Mouse (Mus musculus) kidney, embryonic 15.5 days (tissue): Measurements from ENCODE around the gene Kmo. TPM values are rescaled to one million over a fixed set of nuclear protein-coding genes. Genes with fewer than 3 reads are reported as not detected.

Source experiments
- ATAC-seq: fragments of 200-750 bp; cut with Nextera tagmentation; replicated peaks from 2 replicates; pipeline ENCODE4 v1.8.0; 2017; ENCODE audit warnings: moderate TSS enrichment; ENCODE audit not compliant: low FRiP score
- H3K27ac ChIP-seq: fragments of 300-500 bp; sonication (generic); 2 replicates; pipeline ENCODE4 v1.5.1; 2015; ENCODE audit warnings: mild to moderate bottlenecking, inconsistent platforms
- H3K27me3 ChIP-seq: fragments of 300-500 bp; sonication (generic); 2 replicates; pipeline ENCODE4 v1.6.1; 2015; ENCODE audit warnings: inconsistent platforms
- H3K36me3 ChIP-seq: fragments of 300-500 bp; sonication (generic); 2 replicates; pipeline ENCODE4 v1.6.1; 2015; ENCODE audit warnings: inconsistent platforms
- H3K4me1 ChIP-seq: fragments of 300-500 bp; sonication (generic); 2 replicates; pipeline ENCODE4 v1.6.1; 2015; ENCODE audit warnings: inconsistent platforms
- H3K4me2 ChIP-seq: fragments of 300-500 bp; sonication (generic); 2 replicates; pipeline ENCODE4 v1.6.1; 2015; ENCODE audit warnings: moderate library complexity, mild to moderate bottlenecking, inconsistent platforms
- H3K4me3 ChIP-seq: fragments of 300-500 bp; sonication (generic); replicated peaks from 2 replicates; pipeline ENCODE4 v1.5.1; 2015; ENCODE audit warnings: mild to moderate bottlenecking, inconsistent platforms
- H3K9ac ChIP-seq: fragments of 300-500 bp; sonication (generic); 2 replicates; pipeline ENCODE4 v1.6.1; 2015; ENCODE audit warnings: mild to moderate bottlenecking, inconsistent platforms
- H3K9me3 ChIP-seq: fragments of 300-500 bp; sonication (generic); replicated peaks from 2 replicates; pipeline ENCODE4 v1.6.1; 2016; ENCODE audit warnings: inconsistent platforms
- WGBS: fragments of 180-500 bp; shearing (Covaris S2); methylation state at CpG from one replicate; pipeline ENCODE4 v1.1.7; 2015; ENCODE audit warnings: mixed read lengths; 5-methylcytosine and 5-hydroxymethylcytosine counted together
- polyA plus RNA-seq: library from polyadenylated mRNA; unstranded; fragments of >200 nt; fragmentation: Nextera tagmentation; extraction: Ambion mirVana; gene quantifications from 2 replicates; pipeline ENCODE4 v1.2.1, GENCODE M21; 2015

The Kmo gene
- 0.25 and 0.37 TPM in 2 replicates for polyA plus RNA-seq

GRCm38 (mm10) chr1:175619814-175620431 is at the start of gene Kmo:
Gene Kmo (plus strand): TSS chr1:175620381.
- ATAC-seq: no peak
- WGBS: 88% methylated on average over 13 of the region's 13 CpGs
- Histone ChIP-seq H3K4me1 (peaks cover 16% of the 10 kb centered on the region), H3K27ac (no peak within 1 kb of the TSS), H3K4me2 (no peak within 1 kb of the TSS), H3K36me3 (peaks cover 53% of the 10 kb centered on the region), H3K4me3 (no peak within 1 kb of the TSS), H3K9ac (no peak within 1 kb of the TSS), H3K9me3 (no peaks in the 10 kb centered on the region), H3K27me3 (no peaks in the 10 kb centered on the region)

GRCm38 (mm10) chr1:175574129-175574528 is 46.1 kb upstream of the Kmo start:
- H3K4me3 ChIP-seq: no peak overlapping the region
- H3K27me3 ChIP-seq: no peaks in the 10 kb centered on the region
- WGBS: 83% methylated on average over 2 of the region's 2 CpGs
- no peak overlapping the region for H3K4me2 ChIP-seq
- ATAC-seq: no peak
- H3K9me3 ChIP-seq: no peaks in the 10 kb centered on the region
- no peak overlapping the region for H3K27ac ChIP-seq
- H3K9ac ChIP-seq: no peak overlapping the region
- no peaks in the 10 kb centered on the region for H3K36me3 ChIP-seq
- no peaks in the 10 kb centered on the region for H3K4me1 ChIP-seq

GRCm38 (mm10) chr1:175578425-175579096 is 41.6 kb upstream of the Kmo start:
- no peaks in the 10 kb centered on the region for H3K4me1 ChIP-seq
- H3K36me3 ChIP-seq: no peaks in the 10 kb centered on the region
- no peak overlapping the region for H3K9ac ChIP-seq
- WGBS: 72% methylated on average over 2 of the region's 2 CpGs
- no peaks in the 10 kb centered on the region for H3K9me3 ChIP-seq
- H3K27me3 ChIP-seq: no peaks in the 10 kb centered on the region
- no peak for ATAC-seq
- H3K4me3 ChIP-seq: no peak overlapping the region
- H3K27ac ChIP-seq: no peak overlapping the region
- H3K4me2 ChIP-seq: no peak overlapping the region

GRCm38 (mm10) chr1:175579598-175580235 is 40.5 kb upstream of the Kmo start:
- Histone ChIP-seq H3K4me3 (no peak overlapping the region), H3K9ac (no peak overlapping the region), H3K4me1 (no peaks in the 10 kb centered on the region), H3K36me3 (no peaks in the 10 kb centered on the region), H3K27ac (no peak overlapping the region), H3K4me2 (no peak overlapping the region), H3K27me3 (no peaks in the 10 kb centered on the region), H3K9me3 (no peaks in the 10 kb centered on the region)
- ATAC-seq: no peak
- WGBS: 86% methylated on average over 9 of the region's 9 CpGs

- 92% methylated on average over 7 of the region's 7 CpGs for WGBS
- H3K4me1 ChIP-seq: no peaks in the 10 kb centered on the region
- ATAC-seq: no peak
- no peaks in the 10 kb centered on the region for H3K27me3 ChIP-seq
- no peak overlapping the region for H3K27ac ChIP-seq
- no peaks in the 10 kb centered on the region for H3K36me3 ChIP-seq
- H3K9ac ChIP-seq: no peak overlapping the region
- H3K4me3 ChIP-seq: no peak overlapping the region
- no peaks in the 10 kb centered on the region for H3K9me3 ChIP-seq
- H3K4me2 ChIP-seq: no peak overlapping the region
Observed at GRCm38 (mm10) chr1:175580346-175580745, 39.8 kb upstream of the Kmo start.

GRCm38 (mm10) chr1:175582799-175583198 is 37.4 kb upstream of the Kmo start:
- no peak for ATAC-seq
- WGBS: 81% methylated on average over 4 of the region's 4 CpGs
- H3K27ac ChIP-seq: no peak overlapping the region
- no peak overlapping the region for H3K9ac ChIP-seq
- H3K4me3 ChIP-seq: no peak overlapping the region
- H3K4me2 ChIP-seq: no peak overlapping the region
- no peaks in the 10 kb centered on the region for H3K36me3 ChIP-seq
- no peaks in the 10 kb centered on the region for H3K27me3 ChIP-seq
- no peaks in the 10 kb centered on the region for H3K9me3 ChIP-seq
- no peaks in the 10 kb centered on the region for H3K4me1 ChIP-seq

GRCm38 (mm10) chr1:175585267-175585666 is 34.9 kb upstream of the Kmo start:
- Histone ChIP-seq H3K4me3 (no peak overlapping the region), H3K27ac (no peak overlapping the region), H3K4me2 (no peak overlapping the region), H3K36me3 (no peaks in the 10 kb centered on the region), H3K27me3 (no peaks in the 10 kb centered on the region), H3K9ac (no peak overlapping the region), H3K4me1 (no peaks in the 10 kb centered on the region), H3K9me3 (no peaks in the 10 kb centered on the region)
- ATAC-seq: no peak
- WGBS: 84% methylated on average over 2 of the region's 2 CpGs

- no peak overlapping the region for H3K4me2 ChIP-seq
- ATAC-seq: no peak
- H3K27me3 ChIP-seq: no peaks in the 10 kb centered on the region
- no peaks in the 10 kb centered on the region for H3K9me3 ChIP-seq
- H3K4me1 ChIP-seq: no peaks in the 10 kb centered on the region
- no peak overlapping the region for H3K27ac ChIP-seq
- 63% methylated on average over 5 of the region's 5 CpGs for WGBS
- H3K9ac ChIP-seq: no peak overlapping the region
- H3K36me3 ChIP-seq: no peaks in the 10 kb centered on the region
- H3K4me3 ChIP-seq: no peak overlapping the region
Observed at GRCm38 (mm10) chr1:175586656-175587055, 33.5 kb upstream of the Kmo start.

- Histone ChIP-seq H3K9ac (no peak overlapping the region), H3K27me3 (no peaks in the 10 kb centered on the region), H3K4me1 (no peaks in the 10 kb centered on the region), H3K4me2 (no peak overlapping the region), H3K36me3 (no peaks in the 10 kb centered on the region), H3K27ac (no peak overlapping the region), H3K4me3 (no peak overlapping the region), H3K9me3 (no peaks in the 10 kb centered on the region)
- no peak for ATAC-seq
- 91% methylated on average over 1 of the region's 1 CpGs for WGBS
Observed at GRCm38 (mm10) chr1:175592832-175593231, 27.3 kb upstream of the Kmo start.

- Histone ChIP-seq H3K27ac (no peak overlapping the region), H3K4me2 (no peak overlapping the region), H3K36me3 (peaks cover 61% of the 10 kb centered on the region), H3K9ac (no peak overlapping the region), H3K9me3 (no peaks in the 10 kb centered on the region), H3K4me3 (no peak overlapping the region), H3K27me3 (no peaks in the 10 kb centered on the region), H3K4me1 (no peaks in the 10 kb centered on the region)
- no peak for ATAC-seq
- 91% methylated on average over 11 of the region's 11 CpGs for WGBS
Observed at GRCm38 (mm10) chr1:175602231-175602630, 17.9 kb upstream of the Kmo start.

GRCm38 (mm10) chr1:175603390-175603789 is 16.8 kb upstream of the Kmo start:
- ATAC-seq: no peak
- Histone ChIP-seq H3K4me2 (no peak overlapping the region), H3K27me3 (no peaks in the 10 kb centered on the region), H3K4me3 (no peak overlapping the region), H3K4me1 (no peaks in the 10 kb centered on the region), H3K9ac (no peak overlapping the region), H3K27ac (no peak overlapping the region), H3K9me3 (no peaks in the 10 kb centered on the region), H3K36me3 (peaks cover 73% of the 10 kb centered on the region)
- WGBS: 71% methylated on average over 6 of the region's 6 CpGs

- Histone ChIP-seq H3K36me3 (peaks cover 92% of the 10 kb centered on the region), H3K4me1 (no peaks in the 10 kb centered on the region), H3K4me3 (no peak overlapping the region), H3K27ac (no peak overlapping the region), H3K4me2 (no peak overlapping the region), H3K9me3 (no peaks in the 10 kb centered on the region), H3K9ac (no peak overlapping the region), H3K27me3 (no peaks in the 10 kb centered on the region)
- WGBS: 93% methylated on average over 6 of the region's 6 CpGs
- no peak for ATAC-seq
Observed at GRCm38 (mm10) chr1:175607308-175607707, 12.9 kb upstream of the Kmo start.
